8 mouse cellular contexts compared by ENCODE assay signal in the genomic region with DNA sequence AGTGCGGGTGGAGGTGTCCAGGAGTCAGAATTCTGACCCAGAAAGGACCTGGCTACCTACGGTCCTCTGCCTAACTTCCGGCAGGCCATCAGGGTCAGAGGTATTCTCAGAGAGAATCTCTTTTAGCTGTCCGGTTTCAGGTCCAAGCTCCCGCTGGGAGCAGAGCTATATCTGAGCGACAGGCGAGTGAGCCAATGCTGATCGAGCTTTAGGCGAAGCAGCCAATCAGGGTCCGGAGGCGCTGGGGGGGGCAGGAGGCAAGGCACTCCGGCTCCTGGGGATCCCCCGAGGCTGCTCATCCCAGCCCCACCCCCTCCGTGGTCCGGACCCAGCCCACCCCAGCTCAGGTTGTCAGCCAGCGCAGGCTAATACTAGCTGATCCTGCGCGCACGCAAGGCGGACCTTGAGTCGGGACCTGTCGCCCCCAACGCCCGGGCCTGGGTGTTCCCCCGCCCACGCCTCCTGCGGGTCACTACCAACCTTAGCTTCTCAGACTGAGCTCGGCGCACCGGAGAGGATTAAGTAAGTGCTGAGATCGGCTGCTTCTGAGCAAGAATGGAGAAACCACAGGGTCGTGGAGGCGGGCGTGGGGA. TPM values are rescaled to one million over a fixed set of nuclear protein-coding genes. Genes with fewer than 3 reads are reported as not detected.
DNase-seq lines count a peak whose midpoint lies in the region; ATAC-seq and TF ChIP-seq lines count a peak whose summit lies in the region.

A gene (plus strand): TSS at position 336 of the 593 bp plus-strand sequence.

- H3K4me3 ChIP-seq in ES-E14 (ENCODE audit: insufficient read depth in 1 of 2, low read depth in 1 of 2, low read length in 2 of 2, poor library complexity in 1 of 2, severe bottlenecking in 1 of 2) = peak within 1 kb of the TSS; percentile 61 to 67
- peak within 1 kb of the TSS; percentile 79 for H3K4me3 ChIP-seq in forebrain, postnatal 0 days (ENCODE audit: low read depth, low read length)
- H3K4me3 ChIP-seq in lung, embryonic 16.5 days (ENCODE audit: low read length) = peak within 1 kb of the TSS; percentile 70

- H3K27me3 ChIP-seq in forebrain, postnatal 0 days (ENCODE audit: insufficient read depth, low read length) = no peaks in the 10 kb centered on the region
- peaks cover 2% of the 10 kb centered on the region; the same call in 1 of the 2 replicates for H3K27me3 ChIP-seq in lung, embryonic 16.5 days (ENCODE audit: control insufficient read depth, insufficient read depth, low read depth, low read length)

- TF ChIP-seq CTCF in forebrain, postnatal 0 days (IDR thresholded peaks at IDR 0.05; ENCODE audit: low read depth) = peak; percentile 21; the same call in 1 of the 2 replicates

- peak; percentile 95 for ATAC-seq in forebrain, postnatal 0 days
- peak; percentile 80 for ATAC-seq in hematopoietic stem cell, adult 5-6 weeks (replicated peaks in 1 of 2; ENCODE audit: insufficient read depth in 1 of 2, low FRiP score in 2 of 2, low TSS enrichment in 1 of 2, low read depth in 1 of 2, poor library complexity in 2 of 2, severe bottlenecking in 2 of 2)
- peak; percentile 95 for ATAC-seq in lung, embryonic 16.5 days (ENCODE audit: low read depth)

- H3K36me3 ChIP-seq in ES-E14 (ENCODE audit: control insufficient read depth, insufficient read depth, low read length, poor library complexity, severe bottlenecking) = peaks cover 2% of the 10 kb centered on the region; the same call in 1 of the 2 replicates
- no peaks in the 10 kb centered on the region for H3K36me3 ChIP-seq in forebrain, postnatal 0 days (ENCODE audit: insufficient read depth)
- H3K36me3 ChIP-seq in lung, embryonic 16.5 days (ENCODE audit: control insufficient read depth, insufficient read depth, low read length) = no peaks in the 10 kb centered on the region

- H3K9me3 ChIP-seq in ES-E14 (ENCODE audit: control insufficient read depth, insufficient read depth, low read depth, low read length) = no peaks in the 10 kb centered on the region
- H3K9me3 ChIP-seq in forebrain, postnatal 0 days (ENCODE audit: low read length) = no peaks in the 10 kb centered on the region
- no peaks in the 10 kb centered on the region for H3K9me3 ChIP-seq in lung, embryonic 16.5 days (ENCODE audit: control insufficient read depth, low read length)

- peaks cover 0 to 2% of the 10 kb centered on the region in 2 experiments; a peak in 2 of 4 replicates for H3K4me1 ChIP-seq in ES-E14 (ENCODE audit: control insufficient read depth in 2 of 2, insufficient read depth in 2 of 2, low read length in 2 of 2, poor library complexity in 1 of 2)
- H3K4me1 ChIP-seq in forebrain, postnatal 0 days (ENCODE audit: insufficient read depth) = peaks cover 10% of the 10 kb centered on the region
- peaks cover 15% of the 10 kb centered on the region; the same call in 1 of the 2 replicates for H3K4me1 ChIP-seq in lung, embryonic 16.5 days (replicated peaks; ENCODE audit: control insufficient read depth, insufficient read depth, low read length)

- peak within 1 kb of the TSS; percentile 57 for H3K9ac ChIP-seq in ES-E14 (ENCODE audit: insufficient read depth, low read depth, low read length, poor library complexity, severe bottlenecking)
- peak within 1 kb of the TSS; percentile 81 for H3K9ac ChIP-seq in forebrain, postnatal 0 days
- H3K9ac ChIP-seq in lung, embryonic 16.5 days (ENCODE audit: low read length) = peak within 1 kb of the TSS; percentile 77

- DNase-seq in ES-E14 (ENCODE audit: low read depth, low spot score) = peak; percentile 85
- DNase-seq in cerebellum, adult 11 months = peak; percentile 94
- DNase-seq in forebrain, postnatal 0 days = peak; percentile 97
- DNase-seq in layer of hippocampus, adult 9-10 months (ENCODE audit: low spot score) = peak; percentile 77
- peak; percentile 69 for DNase-seq in ovary, postnatal 10 days (ENCODE audit: low spot score)
- DNase-seq in thymus, postnatal 10 days (ENCODE audit: low spot score in 2 of 2) = peak; percentile 82 to 83

- WGBS in forebrain, postnatal 0 days = under 1% methylated on average over 34 of the region's 34 CpGs
- under 1% methylated on average over 34 of the region's 34 CpGs for WGBS in lung, embryonic 16.5 days

- in situ Hi-C loops in ES-E14 (cut with MboI; ENCODE audit: low sequenced_read_pairs in 2 of 2, unreplicated experiment in 2 of 2) = no loop called here

- H3K4me2 ChIP-seq in forebrain, postnatal 0 days (ENCODE audit: low read depth) = peak within 1 kb of the TSS; percentile 86
- H3K4me2 ChIP-seq in lung, embryonic 16.5 days (ENCODE audit: low read depth, low read length) = peak within 1 kb of the TSS; percentile 93

- no peak within 1 kb of the TSS for H3K27ac ChIP-seq in ES-E14 (ENCODE audit: insufficient read depth, low read depth, low read length, poor library complexity, severe bottlenecking)
- 0 out of 2 replicates have a peak within 1 kb of the TSS, but pooled peaks have one; percentile 45 for H3K27ac ChIP-seq in forebrain, postnatal 0 days (ENCODE audit: low read depth, low read length)
- no peak within 1 kb of the TSS for H3K27ac ChIP-seq in lung, embryonic 16.5 days (ENCODE audit: low read length)

TF ChIP-seq in ES-E14, 5 proteins besides CTCF, POLR2A, EP300 and RAD21:
- TF ChIP-seq CHD2 (IDR thresholded peaks at IDR 0.05; ENCODE audit: low read depth, low read length) (peak; percentile 88; the same call in 1 of the 2 replicates), MAFK (IDR thresholded peaks at IDR 0.05; ENCODE audit: insufficient read depth, low read depth, low read length) (no peak), ZC3H11A (IDR thresholded peaks at IDR 0.05; ENCODE audit: borderline replicate concordance, low read depth, low read length) (no peak)

RNA-seq across cellular contexts. Expression of the gene that starts here (rescaled TPM):
- 0.45 and 0.95 TPM in 2 replicates for total RNA-seq in ES-E14 (2012; rRNA removed)
- 5.2 and 7.2 TPM in 2 replicates for total RNA-seq in forebrain, postnatal 0 days (2014; rRNA removed)
- polyA plus RNA-seq in forebrain, postnatal 0 days (2015; fragmentation: Nextera tagmentation; extraction: Ambion mirVana) = 3.7 and 6.0 TPM in 2 replicates
- 0.25 and 0.50 TPM in 2 replicates for total RNA-seq in hematopoietic stem cell, adult 5-6 weeks (2017)
- polyA plus RNA-seq in lung, embryonic 16.5 days (2015; fragmentation: Nextera tagmentation; extraction: Ambion mirVana) = 0.83 and 0.85 TPM in 2 replicates

Comparison
In these comparisons a context has a peak if more than half of its experiments do, and no peak if none do; other contexts are left out.
1. Peak in DNase-seq, H3K4me3 ChIP-seq and H3K9ac ChIP-seq in ES-E14; RNA of the gene not detected or under 1 TPM.
2. Peak in ATAC-seq in hematopoietic stem cell, adult 5-6 weeks; RNA of the gene not detected or under 1 TPM.
3. Peak in ATAC-seq, H3K4me3 ChIP-seq, H3K9ac ChIP-seq and H3K4me2 ChIP-seq in lung, embryonic 16.5 days; RNA of the gene not detected or under 1 TPM.